Mouse (Mus musculus) neural tube, embryonic 14.5 days (tissue): ENCODE measurements around the gene Tmem141. TPM values are rescaled to one million over a fixed set of nuclear protein-coding genes. Genes with fewer than 3 reads are reported as not detected.

ENCODE experiments used
- ATAC-seq: fragments of 200-750 bp; cut with Nextera tagmentation; 2 replicates; pipeline ENCODE4 v1.8.0; 2017; ENCODE audit warnings: low read depth, mild to moderate bottlenecking, moderate TSS enrichment, moderate library complexity
- H3K27ac ChIP-seq: fragments of 300-500 bp; sonication (generic); 2 replicates; pipeline ENCODE4 v1.5.1; 2014; ENCODE audit warnings: low read depth, mild to moderate bottlenecking, control low read depth, low read length, moderate library complexity, mixed read lengths
- H3K27me3 ChIP-seq: fragments of 300-500 bp; sonication (generic); 2 replicates; pipeline ENCODE4 v1.6.1; 2014; ENCODE audit warnings: low read length; ENCODE audit not compliant: control insufficient read depth, insufficient read depth
- H3K36me3 ChIP-seq: fragments of 300-500 bp; sonication (generic); 2 replicates; pipeline ENCODE4 v1.6.1; 2014; ENCODE audit warnings: low read length, mixed read lengths; ENCODE audit not compliant: control insufficient read depth, insufficient read depth
- H3K4me1 ChIP-seq: fragments of 300-500 bp; sonication (generic); 2 replicates; pipeline ENCODE4 v1.6.1; 2014; ENCODE audit warnings: low read length; ENCODE audit not compliant: control insufficient read depth, insufficient read depth
- H3K4me2 ChIP-seq: fragments of 300-500 bp; sonication (generic); 2 replicates; pipeline ENCODE4 v1.6.1; 2014; ENCODE audit warnings: mild to moderate bottlenecking, low read depth, low read length, control low read depth
- H3K4me3 ChIP-seq: fragments of 300-500 bp; sonication (generic); 2 replicates; pipeline ENCODE4 v1.5.1; 2014; ENCODE audit warnings: low read depth, low read length, control low read depth, mixed read lengths
- H3K9ac ChIP-seq: fragments of 300-500 bp; sonication (generic); replicated peaks from 2 replicates; pipeline ENCODE4 v1.6.1; 2014; ENCODE audit warnings: low read depth, mild to moderate bottlenecking, control low read depth, low read length, mixed read lengths
- H3K9me3 ChIP-seq: fragments of 300-500 bp; sonication (generic); 2 replicates; pipeline ENCODE4 v1.6.1; 2016; ENCODE audit warnings: low read length; ENCODE audit not compliant: control insufficient read depth
- WGBS: fragments of 180-500 bp; shearing (Covaris S2); extraction: QIAGEN DNeasy Blood & Tissue Kit; methylation state at CpG from one replicate; pipeline ENCODE4 v1.1.7; 2014; 5-methylcytosine and 5-hydroxymethylcytosine counted together
- polyA plus RNA-seq: library from polyadenylated mRNA; unstranded; fragments of >200 nt; fragmentation: Nextera tagmentation; extraction: Ambion mirVana; gene quantifications from 2 replicates; pipeline ENCODE4 v1.2.1, GENCODE M21; 2014

Gene Tmem141
- polyA plus RNA-seq, 1 experiment from 2014 or later, result 55.3 TPM

DNA sequence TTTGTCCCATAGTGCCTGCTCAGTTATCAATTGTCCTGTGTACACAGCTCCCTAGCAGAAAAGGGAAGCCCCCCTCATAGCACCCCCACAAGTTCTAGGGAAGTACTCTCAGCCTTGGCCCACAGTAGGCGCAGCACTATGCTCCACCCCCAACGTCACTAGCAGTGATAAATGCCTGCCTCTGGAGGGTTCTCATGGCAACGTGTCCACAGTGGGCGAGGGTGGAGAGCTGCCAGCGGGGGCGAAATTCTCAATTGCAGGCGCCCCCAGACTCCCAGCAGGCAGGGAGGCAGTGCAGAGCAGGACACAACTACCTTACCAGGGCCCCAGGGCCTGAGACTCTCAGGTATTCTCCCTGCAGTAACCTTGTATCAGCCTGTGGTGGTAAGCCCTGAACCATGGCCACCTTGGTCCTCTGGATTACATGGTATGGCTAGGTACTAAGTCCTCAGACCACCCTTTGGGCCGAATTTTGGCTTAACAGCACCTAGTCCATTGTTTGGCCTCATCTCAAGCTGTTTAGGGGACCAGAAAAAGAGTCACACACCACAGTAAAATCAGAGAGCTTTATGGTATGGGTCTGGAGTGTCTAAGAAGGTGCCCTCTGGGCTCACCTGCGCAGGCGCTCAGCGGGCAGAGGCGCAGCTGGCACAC, 39.2 kb downstream of the Tmem141 start:
- Histone ChIP-seq H3K9me3 (no peaks in the 10 kb centered on the region), H3K36me3 (peaks cover 10% of the 10 kb centered on the region; the same call in 1 of the 2 replicates), H3K27me3 (peaks cover 30% of the 10 kb centered on the region), H3K27ac (peak overlapping the region; percentile 62), H3K4me1 (peaks cover 38% of the 10 kb centered on the region), H3K4me3 (no peak overlapping the region), H3K9ac (no peak overlapping the region), H3K4me2 (no peak overlapping the region; the same call in 1 of the 2 replicates)
- peak; percentile 42 for ATAC-seq
- WGBS, result 27% methylated on average over 12 of the region's 12 CpGs

DNA sequence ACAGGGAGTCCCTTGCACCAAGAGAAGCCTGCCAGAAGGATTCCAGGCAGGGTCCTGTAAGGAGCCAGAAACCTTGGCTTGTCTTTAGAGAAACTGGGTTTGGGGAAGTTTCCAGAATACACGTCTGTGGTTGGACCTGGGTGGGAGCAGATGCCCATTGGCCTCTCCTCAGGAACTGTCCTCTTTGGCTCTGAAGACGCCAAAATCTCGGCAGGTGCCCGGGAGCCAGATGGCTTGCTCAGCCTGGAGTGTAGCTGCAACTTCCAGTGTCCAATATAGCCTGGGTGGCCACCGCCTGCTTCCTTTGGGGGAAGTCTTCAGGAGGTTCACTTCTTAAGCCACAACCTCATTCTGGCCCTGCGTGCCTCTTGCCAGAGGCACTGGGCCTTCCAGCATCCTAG, 39.9 kb downstream of the Tmem141 start:
- no peak; the same call in 1 of the 2 replicates for ATAC-seq
- peak overlapping the region; percentile 39; the same call in 1 of the 2 replicates for H3K27ac ChIP-seq
- no peak overlapping the region for H3K4me3 ChIP-seq
- peak overlapping the region; percentile 66; the same call in 1 of the 2 replicates for H3K4me2 ChIP-seq
- no peaks in the 10 kb centered on the region for H3K9me3 ChIP-seq
- peaks cover 10% of the 10 kb centered on the region; the same call in 1 of the 2 replicates for H3K36me3 ChIP-seq
- peaks cover 43% of the 10 kb centered on the region for H3K4me1 ChIP-seq
- H3K9ac ChIP-seq, result no peak overlapping the region; the same call in 1 of the 2 replicates
- 37% methylated on average over 6 of the region's 6 CpGs for WGBS
- peaks cover 37% of the 10 kb centered on the region for H3K27me3 ChIP-seq

DNA sequence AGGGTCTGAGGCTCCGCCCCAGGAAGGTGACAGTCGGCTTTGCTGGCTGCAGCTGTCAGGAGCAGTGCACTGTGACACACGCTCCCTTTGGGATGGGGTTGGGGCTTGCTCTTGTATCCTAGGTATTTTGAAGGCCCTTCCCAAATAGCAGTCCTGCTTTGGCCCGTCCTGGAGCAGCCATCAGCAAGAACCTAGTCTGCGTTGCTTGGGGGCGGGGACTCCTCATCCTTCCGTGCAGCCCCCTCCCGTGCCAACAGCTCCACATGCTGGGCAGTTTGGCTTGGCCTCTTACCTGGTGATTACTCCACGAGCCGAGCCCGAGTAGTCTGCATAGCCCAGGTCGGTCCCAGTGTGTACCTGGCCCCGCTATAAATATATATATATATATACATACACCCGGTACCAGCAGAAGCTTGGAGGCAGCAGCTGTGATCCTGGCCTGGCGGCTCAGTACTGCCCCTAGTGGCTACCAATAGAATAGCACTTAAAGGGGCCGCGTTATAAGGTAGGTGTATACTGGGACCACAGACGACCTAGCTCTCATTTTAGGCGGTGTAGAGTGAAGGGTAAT, 40.4 kb downstream of the Tmem141 start, which contains the start of gene Ajm1:
Ajm1 (minus strand) TSS at position 464 of the 571 bp plus-strand sequence.
- H3K4me1 ChIP-seq, result peaks cover 43% of the 10 kb centered on the region
- peak; percentile 76 for ATAC-seq
- 6% methylated on average over 19 of the region's 19 CpGs for WGBS

DNA sequence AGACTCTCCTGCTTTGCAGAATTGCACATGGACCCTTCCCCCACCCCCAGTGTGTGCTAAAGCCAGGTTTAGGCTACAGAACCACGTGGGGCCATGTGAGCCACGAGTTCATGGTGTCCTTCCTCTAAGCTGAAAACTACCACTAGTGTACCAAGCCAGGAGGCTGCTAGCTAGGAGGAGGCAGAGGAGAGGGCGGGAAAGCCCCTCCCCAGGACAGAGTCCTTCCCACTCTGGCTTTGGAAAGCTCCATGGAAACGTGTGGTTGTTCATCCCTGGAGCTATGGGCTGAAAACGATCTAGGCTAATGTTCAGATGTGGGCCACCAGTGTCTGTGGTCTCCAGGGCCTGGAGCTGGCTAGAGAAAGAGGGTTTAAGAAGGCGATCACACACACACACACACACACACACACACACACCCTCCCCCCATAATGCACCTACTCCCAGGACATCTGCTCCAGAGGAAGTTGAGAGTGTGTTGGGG, 41.1 kb downstream of the Tmem141 start:
- peaks cover 41% of the 10 kb centered on the region for H3K27me3 ChIP-seq
- H3K4me3 ChIP-seq, result peak overlapping the region; percentile 51
- WGBS, result 46% methylated on average over 6 of the region's 6 CpGs
- peaks cover 45% of the 10 kb centered on the region for H3K4me1 ChIP-seq
- H3K27ac ChIP-seq, result no peak overlapping the region
- ATAC-seq, result no peak
- H3K4me2 ChIP-seq, result peak overlapping the region; percentile 66
- peak overlapping the region; percentile 56; the same call in 1 of the 2 replicates for H3K9ac ChIP-seq
- H3K9me3 ChIP-seq, result no peaks in the 10 kb centered on the region
- H3K36me3 ChIP-seq, result peaks cover 10% of the 10 kb centered on the region; the same call in 1 of the 2 replicates

More for the DNA sequence above, 40.4 kb downstream of the Tmem141 start, which contains the start of gene Ajm1:
- peak within 1 kb of the TSS; percentile 51 for H3K4me3 ChIP-seq
- H3K9me3 ChIP-seq, result no peaks in the 10 kb centered on the region
- peak within 1 kb of the TSS; percentile 66 for H3K4me2 ChIP-seq
- H3K27ac ChIP-seq, result peak within 1 kb of the TSS; percentile 62
- H3K27me3 ChIP-seq, result peaks cover 41% of the 10 kb centered on the region
- peaks cover 10% of the 10 kb centered on the region; the same call in 1 of the 2 replicates for H3K36me3 ChIP-seq
- peak within 1 kb of the TSS; percentile 56 for H3K9ac ChIP-seq

DNA sequence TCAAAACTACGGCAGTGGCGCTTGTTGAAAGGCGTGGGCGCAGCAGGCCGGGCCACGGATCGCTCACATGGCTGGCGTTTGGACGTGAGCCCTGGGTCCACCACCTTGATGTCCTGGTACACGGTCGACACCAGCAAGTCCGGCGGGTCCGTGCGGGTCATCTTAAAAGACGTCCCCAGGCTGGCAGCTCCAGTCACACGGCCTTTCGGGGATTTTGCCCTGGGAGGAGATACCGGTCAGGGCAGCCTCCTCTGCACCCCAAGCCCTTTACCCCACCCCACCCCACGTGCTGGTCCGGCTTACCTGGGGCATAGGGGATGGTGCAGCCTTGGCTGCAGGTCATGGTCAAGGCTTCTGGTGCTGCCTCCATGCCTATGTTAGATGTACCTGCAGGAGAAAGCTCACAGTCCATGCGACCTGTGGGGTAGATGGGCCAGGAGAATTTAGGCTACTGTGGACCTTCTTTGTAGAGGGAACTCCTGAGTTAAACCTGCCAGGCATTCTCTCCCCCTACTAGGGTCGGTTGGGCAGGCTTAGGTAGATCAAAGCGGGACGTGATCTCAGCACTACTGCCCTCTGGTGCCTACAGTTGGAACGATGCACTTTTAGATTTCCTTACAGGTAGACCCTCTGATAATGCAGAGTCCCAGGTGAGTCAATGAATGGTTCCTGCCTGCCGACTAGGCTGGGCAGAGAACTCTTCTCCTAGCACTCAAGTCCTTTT, 41.9 kb downstream of the Tmem141 start:
- peaks cover 41% of the 10 kb centered on the region for H3K27me3 ChIP-seq
- 6% methylated on average over 27 of the region's 27 CpGs for WGBS
- no peak overlapping the region for H3K27ac ChIP-seq
- peak overlapping the region; percentile 7; the same call in 1 of the 2 replicates for H3K4me3 ChIP-seq
- no peak for ATAC-seq
- H3K4me1 ChIP-seq, result peaks cover 50% of the 10 kb centered on the region
- H3K4me2 ChIP-seq, result peak overlapping the region; percentile 23
- peaks cover 7% of the 10 kb centered on the region; the same call in 1 of the 2 replicates for H3K36me3 ChIP-seq
- H3K9me3 ChIP-seq, result no peaks in the 10 kb centered on the region
- no peak overlapping the region for H3K9ac ChIP-seq

DNA sequence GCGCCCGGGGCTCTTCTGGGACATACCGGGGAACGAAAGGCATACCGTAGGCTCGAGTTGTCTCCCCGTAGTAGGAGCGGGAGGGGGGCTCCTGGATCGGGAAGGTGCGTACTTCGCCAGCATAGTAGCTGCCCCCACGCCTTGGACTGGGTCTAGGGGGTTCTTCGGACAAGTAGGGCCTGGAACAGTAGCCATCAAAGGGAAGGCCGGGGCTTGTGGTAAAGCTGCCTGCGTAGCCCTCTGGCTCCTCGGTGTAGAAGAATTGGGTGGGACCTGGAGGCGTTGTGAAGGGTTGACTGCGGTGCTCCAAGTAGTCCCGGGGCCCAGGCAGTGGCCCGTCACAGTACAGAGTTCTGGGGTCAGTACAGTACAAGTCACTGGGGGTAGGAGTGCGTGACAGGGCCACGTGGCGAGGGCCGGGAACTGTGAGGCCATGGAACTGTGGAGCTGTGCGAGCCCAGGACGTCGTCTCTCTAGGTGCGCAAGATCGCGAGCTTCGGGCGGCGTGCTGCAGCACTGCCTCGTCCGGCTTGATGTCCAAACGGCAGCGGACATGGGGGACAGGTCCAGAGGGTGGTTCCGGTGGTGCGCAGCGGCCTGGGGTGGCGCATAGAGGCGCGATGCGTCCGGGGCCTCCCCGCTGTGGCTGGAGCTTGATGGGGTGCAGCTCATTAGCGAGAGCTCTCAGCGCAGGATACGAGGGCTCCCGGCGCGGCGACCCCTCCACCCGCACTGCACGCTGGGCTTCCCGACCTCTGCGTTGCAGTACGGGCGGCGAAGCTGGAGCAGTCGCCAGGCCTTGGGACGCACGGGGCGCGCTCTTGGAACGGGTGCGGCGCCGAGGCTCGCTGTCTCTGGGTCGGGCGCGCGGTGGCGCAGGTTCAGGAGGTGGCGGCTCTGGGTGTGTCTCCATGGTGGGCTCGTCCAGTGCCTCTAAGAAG, 42.7 kb downstream of the Tmem141 start:
- H3K9ac ChIP-seq, result no peak overlapping the region
- peaks cover 50% of the 10 kb centered on the region for H3K4me1 ChIP-seq

DNA sequence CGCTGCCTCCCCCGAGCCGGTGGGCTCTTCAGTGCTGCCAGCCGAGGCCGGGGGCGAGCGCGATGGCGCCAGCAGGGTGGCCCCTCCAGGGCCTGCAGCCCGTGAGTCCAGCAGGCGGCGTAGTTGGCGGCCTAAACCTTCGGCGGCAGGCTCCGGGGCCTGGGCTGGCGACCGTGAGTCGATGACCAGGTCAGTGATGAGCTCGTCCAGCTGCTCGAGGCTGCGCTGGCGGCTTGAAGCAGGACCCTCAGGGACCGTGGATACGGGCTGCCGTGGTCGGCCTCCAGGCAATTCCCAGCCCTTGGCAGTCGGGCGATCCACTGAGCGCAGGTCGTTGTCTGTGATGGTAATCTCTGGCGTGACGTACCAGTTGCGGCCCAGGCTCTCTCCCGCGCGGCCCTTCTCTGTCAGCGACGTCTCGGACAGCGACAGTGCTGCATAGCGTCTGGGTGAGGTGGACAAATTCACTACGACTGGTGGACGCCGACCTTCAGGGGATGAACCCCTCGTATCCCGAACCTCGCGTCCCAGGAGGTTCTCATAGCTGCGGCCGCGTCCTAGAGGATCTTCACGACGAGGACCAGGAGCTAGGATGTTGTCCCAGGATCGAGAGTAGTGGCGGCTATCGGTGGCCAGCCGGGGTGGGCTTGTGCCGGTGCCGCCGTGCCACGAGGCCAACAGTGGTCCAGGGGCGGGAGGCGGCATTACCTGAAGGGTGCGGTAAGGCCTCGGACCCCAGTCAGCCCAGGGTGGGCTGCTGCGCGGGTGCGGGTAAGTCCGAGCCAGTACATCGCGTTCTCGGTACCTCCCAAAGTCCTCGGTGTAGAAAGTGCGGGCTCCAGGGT, 43.6 kb downstream of the Tmem141 start:
- Histone ChIP-seq H3K27me3 (peaks cover 41% of the 10 kb centered on the region), H3K4me2 (peak overlapping the region; percentile 27), H3K4me3 (peak overlapping the region; percentile 16; the same call in 1 of the 2 replicates), H3K36me3 (peaks cover 3% of the 10 kb centered on the region; the same call in 1 of the 2 replicates), H3K4me1 (peaks cover 55% of the 10 kb centered on the region), H3K9ac (no peak overlapping the region), H3K27ac (no peak overlapping the region), H3K9me3 (no peaks in the 10 kb centered on the region)
- no peak for ATAC-seq
- 8% methylated on average over 74 of the region's 75 CpGs for WGBS

More for the DNA sequence above, 42.7 kb downstream of the Tmem141 start:
- no peak for ATAC-seq
- H3K36me3 ChIP-seq, result peaks cover 5% of the 10 kb centered on the region; the same call in 1 of the 2 replicates
- H3K9me3 ChIP-seq, result no peaks in the 10 kb centered on the region
- WGBS, result 6% methylated on average over 76 of the region's 77 CpGs
- peak overlapping the region; percentile 7; the same call in 1 of the 2 replicates for H3K4me3 ChIP-seq
- peak overlapping the region; percentile 23 for H3K4me2 ChIP-seq
- H3K27ac ChIP-seq, result no peak overlapping the region
- peaks cover 41% of the 10 kb centered on the region for H3K27me3 ChIP-seq
